Comparison of ENCODE assay signal across 9 mouse cellular contexts in the genomic region with DNA sequence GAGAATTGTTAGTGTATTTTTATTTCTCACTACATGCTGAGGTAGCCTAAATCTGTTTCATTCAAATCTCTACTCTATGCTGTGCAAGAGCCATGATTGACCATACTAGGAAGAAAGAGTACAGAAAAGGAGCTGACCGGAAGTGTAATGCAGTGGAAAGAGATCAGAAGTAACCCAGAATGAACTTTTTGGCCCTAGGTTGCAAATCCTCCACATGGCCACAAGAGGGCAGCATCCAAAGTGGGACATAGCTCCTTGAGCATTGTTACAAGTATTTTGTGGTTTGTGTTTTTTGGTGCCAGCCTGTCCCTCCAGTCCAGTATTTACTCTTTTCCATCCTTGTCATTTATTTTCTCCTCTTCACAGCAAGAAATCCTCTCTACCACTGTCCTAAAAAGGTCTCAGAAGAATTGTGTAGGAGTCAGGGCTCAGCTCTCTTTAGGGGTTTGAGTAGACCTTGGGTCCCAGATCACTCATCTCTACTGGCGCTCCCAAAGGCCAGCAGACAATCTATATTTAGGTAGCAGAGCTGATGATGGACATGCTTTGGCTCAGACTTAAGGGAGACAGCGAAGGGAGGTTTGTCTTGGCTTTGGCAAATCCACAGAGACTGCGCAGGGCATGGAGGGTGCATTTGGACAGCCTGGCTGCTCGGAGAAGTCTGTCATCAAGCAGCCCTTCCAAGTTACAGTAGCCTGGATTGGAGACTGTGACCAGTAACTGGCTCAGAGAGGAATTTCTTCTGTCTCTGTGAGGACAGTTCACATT. TPM values are rescaled to one million over a fixed set of nuclear protein-coding genes. Genes with fewer than 3 reads are reported as not detected.
DNase-seq lines count a peak whose midpoint lies in the region.
"Had no signal": no experiment of that assay in that cellular context is flagged by ENCODE, and none has a peak within 500 bp of the region (broad histone marks: within the 10 kb centered on the region; RNA-seq: fewer than 3 reads in every experiment).

A gene (plus strand): TSS at position 553 of the 768 bp plus-strand sequence.

- DNase-seq in gastrocnemius, adult 18-20 months (ENCODE audit: low spot score) = peak; percentile 9
- DNase-seq in gastrocnemius, postnatal 25 days = no peak
- peak; percentile 29 for DNase-seq in ovary, postnatal 14 days (ENCODE audit: low spot score)
- DNase-seq in ovary, postnatal 36 days (ENCODE audit: low spot score) = no peak
- DNase-seq in adrenal gland, adult 2 months = peak; percentile 29
- peak; percentile 30 to 39 for DNase-seq in heart, adult 9 months (ENCODE audit: low spot score in 2 of 2)
- peak; percentile 19 for DNase-seq in lung, postnatal 25 days (ENCODE audit: low spot score)
- DNase-seq in layer of hippocampus, adult 9-10 months (ENCODE audit: low spot score) = no peak

RNA-seq across cellular contexts. Expression of the gene that starts here (rescaled TPM):
- total RNA-seq in gastrocnemius, adult 18-20 months (2021) = not detected
- not detected for total RNA-seq in gastrocnemius, postnatal 25 days (2021)
- total RNA-seq in adrenal gland, adult 2 months (2021) = not detected
- 0.03 TPM in 1 of 2 replicates, not detected in the other for polyA plus RNA-seq in adrenal gland, adult 2 months (2012; rRNA removed)
- polyA plus RNA-seq: limb, embryonic 15.5 days had no signal

Comparison
In these comparisons a context has a peak if more than half of its experiments do, and no peak if none do; other contexts are left out.
1. DNase-seq: peak in ovary, postnatal 14 days (single experiment), heart, adult 9 months (2 of 2) and lung, postnatal 25 days (single experiment); none in gastrocnemius, postnatal 25 days (single experiment), ovary, postnatal 36 days (single experiment) and layer of hippocampus, adult 9-10 months (single experiment).
2. Peak in DNase-seq in gastrocnemius, adult 18-20 months; RNA of the gene not detected or under 1 TPM.
3. Peak in DNase-seq in adrenal gland, adult 2 months; RNA of the gene not detected or under 1 TPM.